Mouse (Mus musculus) c-Kit-positive CD71-positive TER-119-negative erythroid progenitor cells, embryonic 14.5 days (primary cell): ENCODE data around the gene Acnat1.
"Not testable (repeated sequence)": the region's sequence is repeated elsewhere in the genome, so short reads cannot be mapped to it uniquely, and the experiment has no call there.

ENCODE experiments used
- DNase-seq: peaks from one replicate; pipeline ENCODE4 v3.0.0-alpha.2; 2013; ENCODE audit warnings: low read depth

Gene Acnat1

GRCm38 (mm10) chr4:49456171-49456570 is 17.5 kb downstream of the Acnat1 start:
- DNase-seq = no peak

- DNase-seq = no peak
Measured at GRCm38 (mm10) chr4:49451848-49452551, 21.7 kb downstream of the Acnat1 start.

GRCm38 (mm10) chr4:49451133-49451847 is 22.4 kb downstream of the Acnat1 start:
- DNase-seq = not testable (repeated sequence)

- DNase-seq = not testable (repeated sequence)
Measured at GRCm38 (mm10) chr4:49436968-49437367, 36.7 kb downstream of the Acnat1 start.

- DNase-seq = not testable (repeated sequence)
Measured at GRCm38 (mm10) chr4:49410151-49410550, 63.6 kb downstream of the Acnat1 start.

- DNase-seq = not testable (repeated sequence)
Measured at GRCm38 (mm10) chr4:49407957-49408356, 65.8 kb downstream of the Acnat1 start, which contains the start of gene Acnat2. TSS of gene Acnat2 (minus strand) at chr4:49408151.
